Mouse (Mus musculus): ENCODE results near the gene Tenm3. TPM values are rescaled to one million over a fixed set of nuclear protein-coding genes. Genes with fewer than 3 reads are reported as not detected.
A peak's percentile ranks its signal among the peaks of the same experiment; 100 is the strongest.

Gene Tenm3
- polyA plus RNA-seq, 1 experiment from 2014 or later = 48.6 TPM

DNA sequence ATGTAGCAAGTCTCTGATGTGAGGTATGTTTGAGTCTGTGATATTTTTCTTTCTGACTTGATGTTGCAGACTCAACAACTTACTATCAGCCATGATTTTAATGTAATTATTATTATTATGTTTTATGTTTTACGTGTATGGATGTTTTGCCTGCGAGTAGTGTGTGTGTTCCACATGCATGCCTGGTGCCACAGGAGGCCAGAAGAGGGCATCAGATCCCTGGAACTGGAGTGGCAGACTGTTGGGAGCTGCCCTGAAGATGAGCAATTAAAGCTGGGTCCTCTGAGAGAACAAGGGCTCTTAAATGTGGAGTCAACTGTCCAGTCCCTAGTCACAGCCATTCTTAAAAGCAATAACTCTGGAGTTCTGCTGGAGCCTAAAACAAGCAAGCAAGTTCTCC is 564.4 kb downstream of the Tenm3 start:
- H3K36me3 ChIP-seq (ENCODE audit: control insufficient read depth, insufficient read depth, low read length) = peaks cover 74% of the 10 kb centered on the region
- H3K4me1 ChIP-seq (ENCODE audit: control insufficient read depth, insufficient read depth, low read length) = no peaks in the 10 kb centered on the region
- DNase-seq (ENCODE audit: low spot score) (no peak), ATAC-seq (ENCODE audit: low read depth) (no peak)
- no peak overlapping the region for H3K4me2 ChIP-seq (ENCODE audit: low read depth, low read length)
- no peak overlapping the region for H3K27ac ChIP-seq (replicated peaks; ENCODE audit: low read depth, low read length)
- H3K9ac ChIP-seq (ENCODE audit: low read depth, low read length) = no peak overlapping the region
- 89% methylated on average over 2 of the region's 2 CpGs for WGBS
- H3K27me3 ChIP-seq (replicated peaks; ENCODE audit: control insufficient read depth, insufficient read depth, low read length) = no peaks in the 10 kb centered on the region
- H3K4me3 ChIP-seq (ENCODE audit: low read depth, low read length) = no peak overlapping the region
- H3K9me3 ChIP-seq (ENCODE audit: control insufficient read depth, low read length) = peaks cover 10% of the 10 kb centered on the region; the same call in 1 of the 2 replicates

DNA sequence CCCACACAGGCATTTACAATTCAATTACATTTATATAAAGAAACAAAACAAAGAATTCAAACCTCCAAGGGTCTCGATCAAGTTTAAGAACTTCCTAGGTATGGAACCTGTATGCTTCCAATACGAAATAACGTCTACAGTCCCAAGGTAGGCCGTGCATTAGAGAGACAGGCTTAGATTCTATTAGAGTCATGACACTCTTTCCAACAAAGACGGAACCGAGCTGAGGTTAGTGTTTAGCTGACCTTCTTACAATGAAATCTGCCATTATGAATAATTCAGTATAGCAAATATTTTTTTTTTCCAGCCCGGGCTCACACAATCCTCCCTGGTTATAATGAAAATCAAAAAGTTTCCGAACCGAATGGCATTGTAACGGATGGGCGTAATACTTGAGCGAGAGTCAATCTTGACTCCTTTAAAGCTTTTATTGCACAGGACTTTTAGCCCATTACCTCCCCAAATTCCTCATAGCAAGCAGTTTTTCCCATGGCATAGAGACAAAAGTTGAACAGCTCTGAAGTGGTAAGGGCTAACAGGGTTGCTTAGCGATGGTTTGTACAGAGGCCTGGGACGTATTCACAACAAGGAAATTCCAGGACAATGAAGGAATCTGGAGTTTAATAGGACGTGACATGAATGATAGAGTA is 565.6 kb downstream of the Tenm3 start:
- peaks cover 75% of the 10 kb centered on the region for H3K36me3 ChIP-seq (ENCODE audit: control insufficient read depth, insufficient read depth, low read length)
- WGBS = 85% methylated on average over 15 of the region's 15 CpGs

GRCm38 (mm10) chr8:48275066-48275465 is 568.7 kb downstream of the Tenm3 start:
- Histone ChIP-seq H3K9me3 (ENCODE audit: control insufficient read depth, low read length) (peaks cover 10% of the 10 kb centered on the region; the same call in 1 of the 2 replicates), H3K27me3 (replicated peaks; ENCODE audit: control insufficient read depth, insufficient read depth, low read length) (no peaks in the 10 kb centered on the region), H3K4me2 (ENCODE audit: low read depth, low read length) (no peak overlapping the region), H3K36me3 (ENCODE audit: control insufficient read depth, insufficient read depth, low read length) (peaks cover 70% of the 10 kb centered on the region), H3K4me1 (ENCODE audit: control insufficient read depth, insufficient read depth, low read length) (no peaks in the 10 kb centered on the region), H3K4me3 (ENCODE audit: low read depth, low read length) (no peak overlapping the region), H3K27ac (replicated peaks; ENCODE audit: low read depth, low read length) (no peak overlapping the region), H3K9ac (ENCODE audit: low read depth, low read length) (no peak overlapping the region)
- ATAC-seq (ENCODE audit: low read depth) = no peak
- no peak for DNase-seq (ENCODE audit: low spot score)
- 89% methylated on average over 11 of the region's 11 CpGs for WGBS

More for the DNA sequence above, 565.6 kb downstream of the Tenm3 start:
- DNase-seq (ENCODE audit: low spot score) (peak; percentile 24), ATAC-seq (ENCODE audit: low read depth) (no peak; the same call in 1 of the 2 replicates)
- H3K27me3 ChIP-seq (replicated peaks; ENCODE audit: control insufficient read depth, insufficient read depth, low read length) = no peaks in the 10 kb centered on the region
- H3K4me3 ChIP-seq (ENCODE audit: low read depth, low read length) = no peak overlapping the region
- H3K4me2 ChIP-seq (ENCODE audit: low read depth, low read length) = no peak overlapping the region
- no peaks in the 10 kb centered on the region for H3K4me1 ChIP-seq (ENCODE audit: control insufficient read depth, insufficient read depth, low read length)
- H3K9me3 ChIP-seq (ENCODE audit: control insufficient read depth, low read length) = peaks cover 10% of the 10 kb centered on the region; the same call in 1 of the 2 replicates
- no peak overlapping the region for H3K27ac ChIP-seq (replicated peaks; ENCODE audit: low read depth, low read length)
- no peak overlapping the region for H3K9ac ChIP-seq (ENCODE audit: low read depth, low read length)

DNA sequence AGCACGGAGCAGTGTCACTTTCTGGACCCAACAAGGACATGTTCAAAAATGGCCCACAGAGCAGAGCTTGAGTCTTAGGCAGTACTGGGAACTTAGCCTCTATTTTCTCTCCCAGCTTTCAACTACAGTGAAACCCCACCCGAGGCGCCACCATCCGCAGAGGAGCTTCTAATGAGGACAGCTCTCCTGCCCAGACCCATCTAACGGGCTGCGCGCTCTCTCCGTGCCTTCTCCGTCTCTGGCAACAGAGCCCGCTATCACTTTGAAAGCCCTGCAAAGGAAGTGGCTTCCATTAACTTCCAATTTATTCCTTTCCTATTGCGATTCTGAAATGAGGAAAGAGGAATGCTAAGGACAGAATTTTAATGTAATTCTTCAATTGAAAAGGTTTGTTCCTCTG is 569.2 kb downstream of the Tenm3 start:
- H3K4me3 ChIP-seq (ENCODE audit: low read depth, low read length) = no peak overlapping the region
- no peaks in the 10 kb centered on the region for H3K27me3 ChIP-seq (replicated peaks; ENCODE audit: control insufficient read depth, insufficient read depth, low read length)
- DNase-seq (ENCODE audit: low spot score) (no peak), ATAC-seq (ENCODE audit: low read depth) (no peak)
- H3K4me2 ChIP-seq (ENCODE audit: low read depth, low read length) = no peak overlapping the region
- no peaks in the 10 kb centered on the region for H3K4me1 ChIP-seq (ENCODE audit: control insufficient read depth, insufficient read depth, low read length)
- H3K27ac ChIP-seq (replicated peaks; ENCODE audit: low read depth, low read length) = no peak overlapping the region
- WGBS = 84% methylated on average over 11 of the region's 11 CpGs
- no peak overlapping the region for H3K9ac ChIP-seq (ENCODE audit: low read depth, low read length)
- peaks cover 66% of the 10 kb centered on the region for H3K36me3 ChIP-seq (ENCODE audit: control insufficient read depth, insufficient read depth, low read length)
- H3K9me3 ChIP-seq (ENCODE audit: control insufficient read depth, low read length) = peaks cover 10% of the 10 kb centered on the region; the same call in 1 of the 2 replicates

DNA sequence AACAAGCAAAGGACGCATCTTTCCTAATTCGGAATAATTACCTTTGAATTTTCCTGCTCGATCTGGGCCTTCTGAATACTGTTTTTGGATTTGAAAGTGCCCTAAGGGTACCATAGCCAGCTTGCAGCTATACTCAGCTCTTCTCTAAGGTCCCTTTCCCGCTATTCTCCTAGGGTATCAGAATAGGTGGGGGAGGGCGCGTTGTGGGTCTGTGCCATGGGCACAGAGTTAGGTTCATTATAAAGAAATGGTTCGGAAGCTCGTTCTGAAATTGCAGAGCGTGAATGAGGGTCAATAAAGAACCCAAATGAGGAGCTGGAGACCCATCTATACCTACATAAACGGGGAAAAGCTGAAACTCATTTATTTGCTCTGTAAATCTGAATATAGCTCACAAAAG is 575.1 kb downstream of the Tenm3 start:
- Histone ChIP-seq H3K27ac (replicated peaks; ENCODE audit: low read depth, low read length) (no peak overlapping the region), H3K27me3 (replicated peaks; ENCODE audit: control insufficient read depth, insufficient read depth, low read length) (no peaks in the 10 kb centered on the region), H3K4me2 (ENCODE audit: low read depth, low read length) (no peak overlapping the region), H3K4me3 (ENCODE audit: low read depth, low read length) (no peak overlapping the region), H3K36me3 (ENCODE audit: control insufficient read depth, insufficient read depth, low read length) (peaks cover 21% of the 10 kb centered on the region), H3K4me1 (ENCODE audit: control insufficient read depth, insufficient read depth, low read length) (no peaks in the 10 kb centered on the region), H3K9ac (ENCODE audit: low read depth, low read length) (no peak overlapping the region), H3K9me3 (ENCODE audit: control insufficient read depth, low read length) (no peaks in the 10 kb centered on the region)
- DNase-seq (ENCODE audit: low spot score) (no peak), ATAC-seq (ENCODE audit: low read depth) (no peak)
- WGBS = 92% methylated on average over 10 of the region's 10 CpGs

- Histone ChIP-seq H3K4me2 (ENCODE audit: low read depth, low read length) (no peak overlapping the region), H3K9me3 (ENCODE audit: control insufficient read depth, low read length) (no peaks in the 10 kb centered on the region), H3K27ac (replicated peaks; ENCODE audit: low read depth, low read length) (no peak overlapping the region), H3K36me3 (ENCODE audit: control insufficient read depth, insufficient read depth, low read length) (peaks cover 13% of the 10 kb centered on the region), H3K4me3 (ENCODE audit: low read depth, low read length) (no peak overlapping the region), H3K4me1 (ENCODE audit: control insufficient read depth, insufficient read depth, low read length) (no peaks in the 10 kb centered on the region), H3K27me3 (replicated peaks; ENCODE audit: control insufficient read depth, insufficient read depth, low read length) (no peaks in the 10 kb centered on the region), H3K9ac (ENCODE audit: low read depth, low read length) (no peak overlapping the region)
- WGBS = 90% methylated on average over 10 of the region's 10 CpGs
- DNase-seq (ENCODE audit: low spot score) = no peak
- no peak for ATAC-seq (ENCODE audit: low read depth)
These were observed 583.5 kb downstream of the Tenm3 start for GRCm38 (mm10) chr8:48260265-48260664.

GRCm38 (mm10) chr8:48259832-48260231 is 583.9 kb downstream of the Tenm3 start:
- DNase-seq (ENCODE audit: low spot score) = no peak
- H3K4me2 ChIP-seq (ENCODE audit: low read depth, low read length) = no peak overlapping the region
- 80% methylated on average over 6 of the region's 6 CpGs for WGBS

DNA sequence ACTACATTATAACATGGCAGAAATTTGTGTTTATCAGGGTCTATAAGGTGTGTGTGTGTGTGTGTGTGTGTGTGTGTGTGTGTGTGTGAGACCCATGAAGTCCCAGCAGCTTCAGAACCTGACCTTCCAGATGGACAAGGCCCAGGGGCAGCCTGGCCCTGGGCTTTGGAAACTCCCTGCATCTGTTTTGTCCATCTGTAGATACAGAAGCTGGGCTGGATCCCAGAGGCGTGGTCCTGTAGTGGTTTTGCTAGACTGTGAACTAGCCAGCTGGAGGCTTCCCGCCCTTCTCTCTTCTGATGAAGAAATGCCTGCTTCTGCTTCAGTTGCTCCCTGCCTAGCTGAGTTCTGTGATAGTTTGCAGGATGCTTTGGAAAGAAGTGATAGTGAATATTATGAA is 599.9 kb downstream of the Tenm3 start:
- Histone ChIP-seq H3K4me2 (ENCODE audit: low read depth, low read length) (no peak overlapping the region), H3K36me3 (ENCODE audit: control insufficient read depth, insufficient read depth, low read length) (peaks cover 31% of the 10 kb centered on the region), H3K4me3 (ENCODE audit: low read depth, low read length) (no peak overlapping the region), H3K27me3 (replicated peaks; ENCODE audit: control insufficient read depth, insufficient read depth, low read length) (no peaks in the 10 kb centered on the region), H3K27ac (replicated peaks; ENCODE audit: low read depth, low read length) (no peak overlapping the region), H3K9ac (ENCODE audit: low read depth, low read length) (no peak overlapping the region), H3K4me1 (ENCODE audit: control insufficient read depth, insufficient read depth, low read length) (no peaks in the 10 kb centered on the region; the same call in 1 of the 2 replicates), H3K9me3 (ENCODE audit: control insufficient read depth, low read length) (no peaks in the 10 kb centered on the region)
- DNase-seq (ENCODE audit: low spot score) = no peak
- ATAC-seq (ENCODE audit: low read depth) = no peak
- 92% methylated on average over 2 of the region's 2 CpGs for WGBS

More at GRCm38 (mm10) chr8:48259832-48260231, 583.9 kb downstream of the Tenm3 start:
- no peak for ATAC-seq (ENCODE audit: low read depth)
- Histone ChIP-seq H3K9ac (ENCODE audit: low read depth, low read length) (no peak overlapping the region), H3K9me3 (ENCODE audit: control insufficient read depth, low read length) (no peaks in the 10 kb centered on the region), H3K4me1 (ENCODE audit: control insufficient read depth, insufficient read depth, low read length) (no peaks in the 10 kb centered on the region), H3K36me3 (ENCODE audit: control insufficient read depth, insufficient read depth, low read length) (peaks cover 17% of the 10 kb centered on the region), H3K27ac (replicated peaks; ENCODE audit: low read depth, low read length) (no peak overlapping the region), H3K27me3 (replicated peaks; ENCODE audit: control insufficient read depth, insufficient read depth, low read length) (no peaks in the 10 kb centered on the region), H3K4me3 (ENCODE audit: low read depth, low read length) (no peak overlapping the region)
